Mouse (Mus musculus) frontal cortex, adult 2 months (tissue): Measurements from ENCODE around the gene Rpl10-ps3. TPM values are rescaled to one million over a fixed set of nuclear protein-coding genes. Genes with fewer than 3 reads are reported as not detected.

ENCODE experiments used
- DNase-seq, 2 experiments: peaks; one replicate each; pipeline ENCODE4 v3.0.0; 2022; ENCODE audit warnings: low spot score in 1 of 2; ENCODE audit errors: extremely low spot score in 1 of 2
- polyA plus RNA-seq: library from polyadenylated mRNA; depleted of rRNA; stranded (reverse); fragments of >200 nt; gene quantifications from 2 replicates; pipeline ENCODE4 v1.2.3, GENCODE M21; 2012; rRNA removed

Rpl10-ps3 gene
- polyA plus RNA-seq, 1 experiment: 78.2 TPM

- no peak for DNase-seq
Observed at GRCm38 (mm10) chr9:50315650-50316049, 29.1 kb downstream of the Rpl10-ps3 start.

GRCm38 (mm10) chr9:50311036-50311545 is 33.7 kb downstream of the Rpl10-ps3 start:
- DNase-seq: no peak

GRCm38 (mm10) chr9:50305666-50306402 is 38.9 kb downstream of the Rpl10-ps3 start:
- peak; percentile 18 to 61 for DNase-seq

GRCm38 (mm10) chr9:50305046-50305445 is 39.7 kb downstream of the Rpl10-ps3 start:
- DNase-seq: no peak

GRCm38 (mm10) chr9:50304004-50304403 is 40.8 kb downstream of the Rpl10-ps3 start:
- DNase-seq: no peak

- DNase-seq: peak; percentile 65 to 80
Observed at GRCm38 (mm10) chr9:50301722-50302121, 43.0 kb downstream of the Rpl10-ps3 start.

GRCm38 (mm10) chr9:50298389-50298788 is 46.4 kb downstream of the Rpl10-ps3 start:
- DNase-seq: no peak

Other genes starting within 250 kb of the Rpl10-ps3 start
- gene Plet1, start 149.6 kb upstream of the Rpl10-ps3 start, polyA plus RNA-seq: 0.58 and 0.90 TPM in 2 replicates
- 73.9 and 76.7 TPM in 2 replicates for gene Pts, start 183.8 kb upstream of the Rpl10-ps3 start, polyA plus RNA-seq
- gene Il18, start 209.9 kb upstream of the Rpl10-ps3 start, polyA plus RNA-seq: 55.8 and 70.2 TPM in 2 replicates
- 4.0 and 4.3 TPM in 2 replicates for gene Bco2, start 210.2 kb upstream of the Rpl10-ps3 start, polyA plus RNA-seq
- not detected in 2 replicates for gene Tex12, start 216.4 kb upstream of the Rpl10-ps3 start, polyA plus RNA-seq